Mouse (Mus musculus) ovary, adult 18-20 months (tissue): ENCODE data around the gene Efemp2.
A peak's percentile ranks its signal among the peaks of the same experiment; 100 is the strongest.

ENCODE experiments used
- DNase-seq: peaks from one replicate; pipeline ENCODE4 v3.0.0; 2022; ENCODE audit warnings: low spot score, mixed read lengths

Efemp2 gene

GRCm38 (mm10) chr19:5455037-5455436, 18.7 kb upstream of the Efemp2 start:
- no peak for DNase-seq

- no peak for DNase-seq
Measured at GRCm38 (mm10) chr19:5455568-5455967, 18.2 kb upstream of the Efemp2 start.

- DNase-seq = no peak
Measured at GRCm38 (mm10) chr19:5456241-5456921, 17.4 kb upstream of the Efemp2 start.

- DNase-seq = peak; percentile 90
Measured at GRCm38 (mm10) chr19:5456922-5457745, 16.6 kb upstream of the Efemp2 start.

GRCm38 (mm10) chr19:5457746-5458442, 15.9 kb upstream of the Efemp2 start, which contains the start of gene Ccdc85b:
TSS of gene Ccdc85b (minus strand) at chr19:5457894.
- DNase-seq = no peak

- no peak for DNase-seq
Measured at GRCm38 (mm10) chr19:5459019-5459418, 14.7 kb upstream of the Efemp2 start.

GRCm38 (mm10) chr19:5459896-5460295, 13.9 kb upstream of the Efemp2 start:
- no peak for DNase-seq

GRCm38 (mm10) chr19:5460465-5460911, 13.3 kb upstream of the Efemp2 start, which contains the start of gene Fibp:
TSS of gene Fibp (plus strand) at chr19:5460615.
- peak; percentile 64 for DNase-seq

- DNase-seq = no peak
Measured at GRCm38 (mm10) chr19:5461411-5461810, 12.3 kb upstream of the Efemp2 start.

GRCm38 (mm10) chr19:5463212-5463611, 10.5 kb upstream of the Efemp2 start:
- no peak for DNase-seq

- no peak for DNase-seq
Measured at GRCm38 (mm10) chr19:5463791-5464562, 9.8 kb upstream of the Efemp2 start.

- DNase-seq = no peak
Measured at GRCm38 (mm10) chr19:5465037-5465436, 8.7 kb upstream of the Efemp2 start.

- DNase-seq = no peak
Measured at GRCm38 (mm10) chr19:5466916-5467500, 6.7 kb upstream of the Efemp2 start.

GRCm38 (mm10) chr19:5468374-5468773, 5.4 kb upstream of the Efemp2 start, which contains the start of gene Ctsw:
TSS of gene Ctsw (minus strand) at chr19:5468507.
- DNase-seq = no peak

- DNase-seq = no peak
Measured at GRCm38 (mm10) chr19:5471846-5472245, 1.9 kb upstream of the Efemp2 start.

- DNase-seq = no peak
Measured at GRCm38 (mm10) chr19:5472857-5473256, 897 bp upstream of the Efemp2 start.

- DNase-seq = no peak
Measured at GRCm38 (mm10) chr19:5474281-5475068, 721 bp downstream of the Efemp2 start.

- DNase-seq = no peak
Measured at GRCm38 (mm10) chr19:5475069-5475714, 1.4 kb downstream of the Efemp2 start.

- no peak for DNase-seq
Measured at GRCm38 (mm10) chr19:5477004-5477667, 3.4 kb downstream of the Efemp2 start.
